Mouse (Mus musculus) CH12F3 (cell line): ENCODE results near the gene Socs1.

Experiments used
- in situ Hi-C: fragments of 300-500 bp; cut with MboI; formaldehyde crosslinking; loops from 2 replicates; pipeline ENCODE4 v1.14.3; 2020; ENCODE audit warnings: low sequenced_read_pairs

Socs1 gene

DNA sequence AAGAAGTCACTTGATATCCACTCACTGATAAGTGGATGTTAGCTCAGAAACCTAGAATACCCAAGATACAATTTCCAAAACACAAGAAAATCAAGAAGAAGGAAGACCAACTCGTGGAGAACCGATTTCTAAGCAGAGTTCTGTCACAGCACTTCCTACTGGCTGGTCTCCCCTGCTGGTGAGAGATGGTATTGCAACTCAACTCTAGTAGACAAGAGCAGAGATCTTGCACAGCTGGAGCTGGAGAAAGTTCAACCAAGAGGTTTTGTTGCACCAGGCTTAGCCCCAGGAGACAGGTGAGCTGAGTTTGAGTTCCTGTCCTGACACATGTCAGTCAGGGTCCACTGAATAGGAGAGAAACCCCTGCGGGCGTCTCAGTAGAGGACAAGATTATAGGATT lies 18.2 kb downstream of the Socs1 start:
- in situ Hi-C loops = no loop called here

DNA sequence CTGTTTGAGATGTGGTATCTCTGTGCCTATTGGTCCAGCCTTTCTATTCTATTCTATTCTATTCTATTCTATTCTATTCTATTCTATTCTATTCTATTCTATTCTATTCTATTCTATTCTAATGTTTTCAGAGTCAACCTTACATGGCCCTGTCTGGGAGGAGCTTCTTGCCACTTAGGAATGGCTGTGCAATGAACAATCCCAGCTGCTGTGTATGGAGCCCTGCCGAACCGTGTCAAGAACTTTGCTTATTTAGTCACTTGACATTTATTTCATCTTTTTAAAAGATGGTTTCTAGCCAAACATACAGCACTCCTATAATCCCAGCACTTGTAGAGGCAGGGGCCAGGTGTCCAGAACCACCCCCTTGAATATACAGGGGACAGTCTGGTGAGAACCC lies 21.0 kb downstream of the Socs1 start:
- in situ Hi-C loops = no loop called here

DNA sequence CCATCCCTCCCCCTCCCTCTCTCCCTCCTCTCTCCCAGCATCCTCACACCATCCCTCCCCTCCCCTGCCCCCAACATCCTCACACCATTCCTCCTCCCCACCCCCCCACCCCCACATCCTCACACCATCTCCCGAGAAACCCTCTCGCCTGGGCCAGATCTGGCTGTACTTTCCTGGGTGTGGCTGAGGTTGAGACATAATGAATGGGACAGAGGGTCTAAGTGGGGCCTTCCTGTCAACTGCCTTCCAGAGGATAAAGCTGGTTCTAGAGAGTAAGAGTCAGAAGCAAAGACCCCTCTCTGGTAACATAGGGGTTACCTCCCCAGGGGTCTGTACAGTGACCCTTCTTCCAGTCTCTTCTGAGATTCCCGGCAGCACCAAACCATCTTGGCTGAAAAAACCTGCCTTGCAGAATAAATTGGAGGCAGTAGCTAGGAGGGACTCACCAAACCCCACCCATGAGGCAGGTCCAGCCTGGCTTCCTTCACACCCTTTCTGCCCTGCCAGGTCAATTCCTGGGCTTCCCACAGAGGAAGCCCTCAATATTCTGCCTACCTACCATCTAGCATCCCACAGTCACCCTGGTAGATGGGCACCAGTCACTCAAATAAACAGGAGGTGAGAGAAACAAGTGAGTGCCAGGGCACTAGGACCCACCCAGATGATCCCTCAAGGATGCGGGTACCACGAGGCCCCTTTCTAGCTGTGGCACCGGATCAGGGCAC lies 21.6 kb downstream of the Socs1 start:
- in situ Hi-C loops = no loop called here

DNA sequence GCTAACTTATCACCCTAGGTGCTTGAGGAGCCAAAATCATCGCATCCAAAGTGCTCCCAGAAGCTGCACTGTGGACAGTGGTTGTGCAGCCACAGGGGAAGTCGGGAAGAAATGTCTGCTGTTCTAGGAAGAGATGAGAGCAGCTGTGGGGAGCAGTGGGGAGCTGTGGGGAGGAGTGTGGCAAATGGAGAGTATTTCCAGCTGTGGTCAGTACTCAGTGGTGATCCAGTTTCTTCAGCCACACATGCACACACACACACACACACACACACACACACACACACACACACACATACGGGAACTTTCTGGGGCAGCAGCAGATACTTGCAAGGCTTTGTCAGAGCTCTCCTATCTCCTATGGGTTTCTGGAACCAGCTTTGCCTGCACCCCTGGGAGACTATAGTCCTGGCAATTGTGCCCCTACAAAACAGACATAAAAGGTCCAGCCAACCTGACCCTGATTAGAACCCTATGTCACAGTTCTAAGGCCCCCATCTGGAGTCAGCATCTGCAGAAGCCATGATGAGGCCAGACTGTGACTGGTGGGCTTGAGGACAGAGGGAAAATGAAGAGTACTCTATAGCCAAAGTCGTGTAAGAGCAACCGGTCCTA lies 22.7 kb downstream of the Socs1 start:
- in situ Hi-C loops = no loop called here

DNA sequence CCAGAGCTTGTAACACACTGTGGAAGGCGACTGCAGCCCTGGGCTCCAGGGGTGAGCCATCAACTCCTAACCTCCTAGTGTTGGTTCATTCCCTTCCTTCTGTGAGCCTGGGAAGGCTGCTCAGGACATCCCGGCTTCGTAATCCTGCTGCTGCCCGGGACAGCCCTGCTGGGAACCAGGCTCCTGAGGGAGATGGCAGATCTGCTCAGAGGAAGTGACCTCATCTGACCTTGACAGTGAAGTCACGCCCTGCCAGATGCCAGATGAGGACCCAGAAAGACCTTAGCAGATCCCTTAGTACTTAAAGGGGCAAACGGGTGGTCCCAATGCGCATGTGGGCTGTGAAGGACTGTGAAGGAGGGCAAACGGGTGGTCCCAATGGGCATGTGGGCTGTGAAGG lies 24.2 kb downstream of the Socs1 start:
- in situ Hi-C loops = no loop called here

DNA sequence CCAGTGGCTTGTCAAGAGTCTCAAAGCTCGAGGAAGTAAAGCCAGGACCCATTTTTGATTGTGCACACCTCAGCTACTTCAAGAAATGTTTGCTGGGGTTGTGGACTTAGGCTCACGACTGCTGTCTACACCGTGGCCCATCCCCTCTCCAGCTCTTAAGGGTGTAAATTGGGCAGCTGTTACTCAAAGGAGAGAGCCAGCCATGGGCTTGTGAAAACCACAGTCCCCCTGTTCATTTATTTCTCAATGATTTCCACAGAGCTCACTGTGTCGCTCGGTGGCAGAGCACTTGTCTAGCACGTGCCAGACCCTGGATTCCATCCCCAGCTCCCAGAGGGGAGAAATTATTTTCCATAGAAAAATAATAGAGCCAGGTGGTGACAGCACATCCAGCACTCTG lies 29.2 kb downstream of the Socs1 start:
- in situ Hi-C loops = no loop called here

DNA sequence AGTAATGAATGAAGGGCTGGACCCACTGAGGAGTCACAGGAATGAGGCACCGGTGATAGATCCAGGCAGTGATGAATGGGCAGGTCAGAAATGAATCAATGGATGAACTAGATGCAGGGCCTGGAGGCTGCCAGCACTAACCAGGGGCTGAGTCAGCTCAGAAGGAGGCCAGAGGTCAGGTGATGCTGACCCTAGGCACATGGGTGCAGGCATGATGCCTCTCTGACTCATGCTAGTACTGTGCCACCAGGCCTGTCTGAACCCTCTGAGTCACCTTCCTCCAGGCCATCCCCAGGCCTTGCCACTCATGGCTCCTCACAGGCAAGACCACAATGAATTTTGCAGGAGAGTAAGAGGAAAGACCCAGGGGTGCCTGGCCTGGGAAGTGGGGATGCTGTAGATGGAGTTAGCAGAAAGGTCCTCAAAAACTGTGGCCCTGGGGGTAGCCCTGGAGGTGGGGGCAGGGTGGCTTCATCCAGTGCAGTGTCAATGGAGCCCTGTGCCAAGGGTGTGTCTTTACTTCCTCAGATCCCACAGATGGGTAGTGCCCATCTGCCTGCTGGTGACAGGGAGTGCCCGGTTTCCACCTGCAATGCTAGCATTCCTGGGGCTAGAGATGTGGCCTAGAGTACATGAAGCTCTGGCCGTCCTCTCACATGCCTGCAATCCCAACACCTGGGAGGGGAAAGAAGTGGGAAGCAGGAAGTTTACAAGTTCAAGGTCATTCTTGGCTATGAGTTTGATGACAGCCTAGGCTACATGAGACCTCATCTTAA lies 30.6 kb downstream of the Socs1 start:
- in situ Hi-C loops = no loop called here

DNA sequence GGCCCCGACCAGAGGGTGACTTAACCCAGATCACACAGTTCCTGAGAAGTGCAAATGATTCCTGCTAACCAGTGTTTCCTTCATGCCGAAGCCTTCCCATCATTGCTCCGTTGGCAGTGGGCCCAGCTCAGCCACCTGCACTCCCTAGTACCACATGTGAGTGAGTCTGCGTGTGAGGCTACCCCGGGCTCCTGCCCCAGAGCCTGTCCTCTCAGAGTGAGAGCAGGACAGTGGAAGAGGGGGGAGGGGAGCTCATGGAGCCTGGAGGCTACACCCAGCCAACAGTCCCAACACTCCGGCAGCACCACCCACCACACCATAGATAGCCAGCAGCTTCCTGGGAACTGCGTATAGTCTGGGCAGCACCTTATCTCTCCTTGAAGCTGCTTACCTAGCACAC lies 35.5 kb downstream of the Socs1 start:
- in situ Hi-C loops = no loop called here

DNA sequence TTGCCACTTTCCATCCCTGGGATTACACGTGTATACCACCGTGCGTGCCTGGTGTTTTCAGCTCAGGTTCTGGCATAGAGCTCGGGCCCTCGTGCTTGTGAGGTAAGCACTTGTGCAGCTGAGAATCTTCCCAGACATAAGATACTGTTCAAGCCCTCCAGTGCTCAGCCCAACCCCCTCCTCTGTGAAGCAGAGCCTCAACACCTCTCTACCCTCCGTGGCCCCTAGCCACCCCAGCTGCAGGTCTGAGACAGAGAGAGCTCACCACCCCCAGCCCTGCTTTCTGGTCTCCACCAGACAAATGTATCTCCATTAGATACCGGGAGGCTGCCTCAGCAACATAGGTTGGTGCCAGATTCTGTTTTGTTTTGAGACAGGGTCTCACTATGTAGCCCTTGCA lies 36.1 kb downstream of the Socs1 start:
- in situ Hi-C loops = no loop called here

DNA sequence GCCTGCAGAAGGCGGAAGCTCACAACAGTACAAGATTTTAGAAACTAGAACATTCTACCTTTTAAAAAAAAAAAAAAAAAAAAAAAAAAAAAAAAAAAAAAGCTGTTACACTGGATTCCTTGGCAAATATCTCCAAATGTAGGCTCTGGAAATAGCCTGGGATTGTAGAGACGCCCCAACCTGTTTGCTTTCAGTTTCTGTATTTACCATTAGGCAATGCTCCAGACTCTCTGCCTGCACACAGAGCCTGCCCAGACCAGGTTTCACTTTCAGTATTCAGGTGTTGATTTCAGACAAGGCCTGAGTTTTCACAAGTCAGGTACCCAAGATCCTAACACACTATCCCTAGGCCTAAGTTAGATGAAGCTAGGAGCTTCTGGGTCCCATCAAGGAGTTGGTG lies 44.3 kb downstream of the Socs1 start:
- in situ Hi-C loops = no loop called here

DNA sequence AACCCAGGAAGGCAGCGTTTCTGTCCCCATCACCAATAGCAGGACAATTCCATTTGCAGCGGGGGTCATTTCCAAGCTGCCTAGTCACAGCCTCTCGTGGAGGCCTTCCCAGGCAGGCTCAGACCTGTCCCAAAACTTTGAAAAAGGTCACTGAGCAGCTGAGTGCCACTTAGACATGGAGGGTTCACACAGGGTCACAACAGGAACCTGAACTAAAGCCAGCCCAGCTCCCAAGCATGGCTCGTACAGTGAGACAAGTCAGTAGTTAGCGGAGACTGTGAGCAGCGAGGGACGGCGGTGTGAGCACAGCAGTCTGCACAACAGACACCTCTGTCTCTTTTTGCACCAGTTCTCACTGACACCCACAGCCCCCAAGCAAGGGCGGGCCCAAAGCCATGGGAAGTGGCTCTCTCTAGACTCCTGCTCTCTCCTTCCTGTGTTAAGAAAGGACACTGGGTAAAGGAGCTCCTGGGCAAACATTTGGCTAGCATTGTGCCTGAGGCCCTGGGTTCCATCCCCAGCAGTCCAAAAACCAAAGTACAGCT lies 45.4 kb downstream of the Socs1 start:
- in situ Hi-C loops = no loop called here

DNA sequence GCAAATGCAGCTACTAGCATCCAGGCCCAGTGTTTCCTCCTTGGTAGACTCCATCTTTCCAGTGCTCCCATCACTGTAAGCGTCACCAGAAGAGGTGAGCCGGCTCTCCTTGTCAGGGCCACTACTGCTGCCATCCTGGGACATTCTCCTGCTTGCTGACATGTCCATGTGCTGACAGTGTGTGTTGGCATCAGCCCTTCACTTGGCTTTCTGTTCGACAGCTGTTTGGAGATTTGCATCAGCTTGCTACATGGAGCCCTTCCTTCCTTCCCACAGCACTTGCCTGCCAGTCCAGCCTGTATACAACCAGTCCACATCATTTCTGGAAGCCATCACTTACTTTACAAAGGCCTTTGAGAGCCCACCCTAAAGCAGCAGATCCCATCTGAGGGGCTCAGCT lies 46.5 kb downstream of the Socs1 start:
- in situ Hi-C loops = no loop called here

DNA sequence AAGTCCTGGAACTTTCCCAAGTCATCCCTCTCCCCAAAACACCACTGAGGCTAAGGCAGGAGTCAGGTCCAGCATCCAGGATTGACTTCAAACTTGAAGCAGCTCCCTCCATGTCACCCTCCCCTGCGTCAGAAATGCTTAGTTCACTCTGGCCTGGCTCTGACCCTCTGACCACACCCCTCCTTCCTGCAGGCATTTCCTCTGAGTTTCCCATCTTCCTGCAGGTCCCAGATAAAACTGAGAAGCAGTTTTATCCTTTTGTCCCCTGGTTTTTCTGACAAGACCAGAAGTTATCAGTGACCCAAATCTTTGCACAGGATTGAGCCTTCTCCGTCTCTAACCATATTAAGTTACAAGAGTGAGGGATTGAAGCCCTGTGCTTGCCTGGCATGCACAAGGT lies 47.8 kb downstream of the Socs1 start:
- in situ Hi-C loops = no loop called here

DNA sequence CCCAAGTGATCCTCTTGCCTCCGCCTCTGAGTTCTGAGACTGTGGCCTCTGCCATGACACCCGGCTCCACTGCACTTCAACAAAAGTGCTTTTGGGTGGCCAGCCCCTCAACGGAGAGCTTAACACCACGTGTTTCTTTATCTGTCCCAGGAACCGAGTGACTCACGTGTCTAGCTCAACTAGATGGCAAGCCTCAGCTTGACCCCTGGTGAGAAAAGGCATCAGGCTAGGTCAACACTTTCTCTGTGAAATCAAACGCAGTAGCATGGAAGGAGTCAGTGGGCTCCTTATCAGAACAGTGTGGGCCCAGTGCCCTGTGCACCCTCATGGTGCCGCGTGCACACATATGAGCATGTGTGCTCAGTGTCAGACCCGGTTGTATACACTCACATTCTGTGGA lies 49.0 kb downstream of the Socs1 start:
- in situ Hi-C loops = no loop called here

DNA sequence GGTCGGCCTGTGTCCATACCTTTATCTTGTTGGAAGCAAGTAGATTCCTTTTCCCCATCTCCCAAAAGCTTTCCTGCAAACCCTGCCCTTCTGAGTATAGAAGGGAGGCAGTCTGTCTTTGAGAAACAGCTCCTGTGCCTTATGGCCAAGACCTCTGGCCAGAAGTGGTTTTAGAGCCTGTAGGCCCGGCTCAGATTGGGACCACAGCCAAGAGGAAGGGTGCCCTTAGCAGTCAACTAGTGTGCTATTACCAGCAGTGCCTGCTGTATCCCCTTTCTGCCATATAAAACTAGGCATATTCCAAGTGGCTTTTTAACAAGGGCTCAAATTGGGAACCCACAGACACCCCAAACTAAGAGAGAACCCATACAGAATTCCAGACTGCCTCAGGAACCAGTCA lies 49.6 kb downstream of the Socs1 start:
- in situ Hi-C loops = no loop called here

DNA sequence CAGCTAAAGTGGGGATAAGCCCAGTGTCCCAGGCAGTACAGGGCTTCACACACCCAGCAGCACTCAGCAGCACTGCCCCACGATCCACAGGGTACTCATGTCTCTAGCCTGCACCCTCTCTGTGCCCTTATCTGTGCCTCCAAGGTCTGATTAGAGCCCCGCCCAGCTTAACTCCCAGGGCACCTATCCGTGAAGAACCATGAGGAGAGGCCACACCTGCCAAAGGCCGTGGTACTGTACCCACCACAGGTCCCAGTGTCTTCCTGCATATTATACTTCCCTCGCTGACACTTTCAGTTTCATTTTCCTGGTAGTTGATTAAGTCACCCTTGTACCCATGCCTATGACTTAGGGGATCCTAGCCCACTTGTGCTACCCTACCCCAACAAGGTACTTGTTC lies 52.9 kb downstream of the Socs1 start:
- in situ Hi-C loops = no loop called here
